ENCODE assay signal across 15 mouse cellular contexts in the genomic region with DNA sequence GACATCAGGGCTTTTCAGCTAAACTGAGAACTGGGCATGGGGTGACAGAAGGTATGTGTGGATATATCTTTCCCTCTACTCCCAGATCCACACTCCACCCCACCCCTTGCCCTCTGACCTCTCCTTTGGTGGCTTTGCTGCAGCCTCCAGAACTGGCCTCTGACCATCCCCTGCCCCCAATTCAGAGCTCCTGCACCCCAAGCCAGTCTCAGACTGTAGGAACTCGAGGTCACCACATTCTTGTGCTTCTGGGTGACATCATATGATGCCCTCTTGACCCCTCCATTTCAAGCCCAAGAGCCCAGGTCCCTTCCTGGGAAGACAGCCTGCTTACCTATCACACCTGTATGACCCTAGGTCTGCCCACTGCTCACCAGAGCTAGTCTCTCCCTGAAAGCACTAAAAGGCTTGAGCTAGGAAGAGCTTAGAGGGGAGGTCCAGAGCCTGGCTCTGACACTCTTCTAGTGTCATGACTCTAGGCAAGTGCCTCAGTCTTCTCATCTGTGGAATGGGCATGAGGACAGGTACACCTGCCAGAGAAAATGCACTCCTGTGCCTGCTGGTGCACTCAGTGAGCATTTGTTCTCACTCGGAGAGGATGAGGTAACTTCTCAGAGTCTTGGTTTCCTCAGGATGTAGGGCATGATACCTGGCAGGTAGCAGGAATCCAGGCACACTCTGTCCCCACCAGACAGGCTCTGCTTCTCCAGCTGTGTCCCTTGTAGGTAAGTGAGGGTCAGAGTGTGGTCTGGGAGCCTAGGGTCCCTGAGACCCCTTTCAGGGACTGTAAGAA.
DNase-seq lines count a peak whose midpoint lies in the region; ATAC-seq and TF ChIP-seq lines count a peak whose summit lies in the region.
"Had no signal": no experiment of that assay in that cellular context is flagged by ENCODE, and none has a peak within 500 bp of the region (broad histone marks: within the 10 kb centered on the region; RNA-seq: fewer than 3 reads in every experiment).

No protein-coding gene starts in this region.

- H3K36me3 ChIP-seq in liver, postnatal 0 days (replicated peaks; ENCODE audit: insufficient read depth, low read length), result peaks cover 10% of the 10 kb centered on the region
- no peaks in the 10 kb centered on the region for H3K36me3 ChIP-seq in liver, embryonic 11.5 days (ENCODE audit: control insufficient read depth, insufficient read depth, low read length)
- H3K36me3 ChIP-seq in midbrain, embryonic 14.5 days (ENCODE audit: control insufficient read depth, insufficient read depth, low read length), result no peaks in the 10 kb centered on the region
- H3K36me3 ChIP-seq: hindbrain, embryonic 15.5 days; midbrain, embryonic 12.5 days; neural tube, embryonic 13.5 days had no signal

- no peak overlapping the region for H3K4me2 ChIP-seq in liver, postnatal 0 days (ENCODE audit: low read depth, low read length)
- H3K4me2 ChIP-seq in liver, embryonic 11.5 days, result no peak overlapping the region
- no peak overlapping the region for H3K4me2 ChIP-seq in midbrain, embryonic 14.5 days (ENCODE audit: low read length)
- H3K4me2 ChIP-seq: hindbrain, embryonic 15.5 days; midbrain, embryonic 12.5 days; neural tube, embryonic 13.5 days had no signal

- no peak overlapping the region for H3K4me3 ChIP-seq in gastrocnemius, adult 2 months
- H3K4me3 ChIP-seq in liver, postnatal 0 days (ENCODE audit: low read depth, low read length), result no peak overlapping the region
- H3K4me3 ChIP-seq in liver, embryonic 11.5 days (ENCODE audit: low read depth, low read length), result no peak overlapping the region
- no peak overlapping the region for H3K4me3 ChIP-seq in midbrain, embryonic 14.5 days (replicated peaks; ENCODE audit: low read depth, low read length)
- H3K4me3 ChIP-seq: hindbrain, embryonic 15.5 days; layer of hippocampus, adult 2 months; limb, embryonic 10.5 days; midbrain, embryonic 12.5 days; neural tube, embryonic 13.5 days had no signal

- 39% methylated on average over 2 of the region's 2 CpGs for WGBS in liver, postnatal 0 days (ENCODE audit: insufficient replicate concordance)
- WGBS in liver, embryonic 11.5 days, result 54% methylated on average over 2 of the region's 2 CpGs
- WGBS in midbrain, embryonic 14.5 days, result 63% methylated on average over 2 of the region's 2 CpGs

- ATAC-seq in liver, postnatal 0 days, result no peak
- ATAC-seq in liver, embryonic 11.5 days (replicated peaks; ENCODE audit: low FRiP score), result no peak
- ATAC-seq in midbrain, embryonic 14.5 days (ENCODE audit: low FRiP score, low TSS enrichment), result no peak
- ATAC-seq: forebrain, embryonic 16.5 days had no signal

- no peaks in the 10 kb centered on the region for H3K9me3 ChIP-seq in liver, postnatal 0 days (ENCODE audit: low read length)
- no peaks in the 10 kb centered on the region for H3K9me3 ChIP-seq in liver, embryonic 11.5 days (ENCODE audit: control insufficient read depth, low read length)
- H3K9me3 ChIP-seq in midbrain, embryonic 14.5 days (ENCODE audit: control insufficient read depth, low read length), result no peaks in the 10 kb centered on the region
- H3K9me3 ChIP-seq: hindbrain, embryonic 15.5 days; limb, embryonic 10.5 days; midbrain, embryonic 12.5 days; neural tube, embryonic 13.5 days had no signal

- TF ChIP-seq EP300 in liver, postnatal 0 days (IDR thresholded peaks at IDR 0.05; ENCODE audit: low read depth), result no peak

- H3K27me3 ChIP-seq in liver, postnatal 0 days (ENCODE audit: insufficient read depth, low read length), result no peaks in the 10 kb centered on the region
- H3K27me3 ChIP-seq in liver, embryonic 11.5 days (replicated peaks; ENCODE audit: control insufficient read depth, insufficient read depth, low read length), result no peaks in the 10 kb centered on the region
- no peaks in the 10 kb centered on the region for H3K27me3 ChIP-seq in midbrain, embryonic 14.5 days (ENCODE audit: control insufficient read depth, insufficient read depth, low read length)
- H3K27me3 ChIP-seq: hindbrain, embryonic 15.5 days; neural tube, embryonic 13.5 days had no signal

- intact Hi-C loops in gastrocnemius, adult 2 months (cut with DNase I), result no loop called here

- H3K4me1 ChIP-seq in liver, postnatal 0 days (ENCODE audit: insufficient read depth), result no peaks in the 10 kb centered on the region
- no peaks in the 10 kb centered on the region; the same call in 1 of the 2 replicates for H3K4me1 ChIP-seq in liver, embryonic 11.5 days (replicated peaks; ENCODE audit: control insufficient read depth, insufficient read depth, low read length)
- H3K4me1 ChIP-seq in midbrain, embryonic 14.5 days (ENCODE audit: control insufficient read depth, insufficient read depth, low read length), result peaks cover 7% of the 10 kb centered on the region

- peak; percentile 27 for DNase-seq in gastrocnemius, adult 2 months
- no peak for DNase-seq in gastrocnemius, postnatal 25 days
- DNase-seq in liver, postnatal 0 days, result peak; percentile 12
- DNase-seq in liver, embryonic 11.5 days (ENCODE audit: low spot score), result no peak
- peak; percentile 5 for DNase-seq in urinary bladder, postnatal 10 days (ENCODE audit: low spot score)
- no peak for DNase-seq in urinary bladder, postnatal 25 days (ENCODE audit: low spot score)
- DNase-seq in right cerebral cortex, postnatal 4 days, result peak; percentile 1
- DNase-seq in midbrain, embryonic 14.5 days, result no peak
- DNase-seq: spleen, adult 18-20 months had no signal

- no peak for TF ChIP-seq CTCF in gastrocnemius, adult 2 months (IDR thresholded peaks at IDR 0.05)
- no peak for TF ChIP-seq CTCF in liver, postnatal 0 days (IDR thresholded peaks at IDR 0.05; ENCODE audit: low read depth)

- 0 out of 2 replicates have a peak overlapping the region, but pooled peaks have one; percentile 17 for H3K27ac ChIP-seq in gastrocnemius, adult 2 months
- no peak overlapping the region for H3K27ac ChIP-seq in liver, postnatal 0 days (ENCODE audit: low read depth)
- H3K27ac ChIP-seq in liver, embryonic 11.5 days (ENCODE audit: low read depth, low read length), result no peak overlapping the region
- no peak overlapping the region for H3K27ac ChIP-seq in midbrain, embryonic 14.5 days (replicated peaks; ENCODE audit: low read depth, low read length)
- H3K27ac ChIP-seq: hindbrain, embryonic 15.5 days; layer of hippocampus, adult 2 months; midbrain, embryonic 12.5 days; neural tube, embryonic 13.5 days had no signal

- H3K9ac ChIP-seq in liver, postnatal 0 days (replicated peaks), result no peak overlapping the region
- H3K9ac ChIP-seq in liver, embryonic 11.5 days (ENCODE audit: low read depth, low read length), result no peak overlapping the region
- H3K9ac ChIP-seq in midbrain, embryonic 14.5 days (replicated peaks; ENCODE audit: low read length), result no peak overlapping the region
- H3K9ac ChIP-seq: hindbrain, embryonic 15.5 days; midbrain, embryonic 12.5 days; neural tube, embryonic 13.5 days had no signal

Comparison
In these comparisons a context has a peak if more than half of its experiments do, and no peak if none do; other contexts are left out.
1. DNase-seq: peak in gastrocnemius, adult 2 months (single experiment), liver, postnatal 0 days (single experiment), urinary bladder, postnatal 10 days (single experiment) and right cerebral cortex, postnatal 4 days (single experiment); none in gastrocnemius, postnatal 25 days (single experiment), liver, embryonic 11.5 days (single experiment), urinary bladder, postnatal 25 days (single experiment) and midbrain, embryonic 14.5 days (single experiment).